Mouse (Mus musculus): ENCODE results near the gene Pphln1. TPM values are rescaled to one million over a fixed set of nuclear protein-coding genes. Genes with fewer than 3 reads are reported as not detected.

Pphln1 gene
- polyA plus RNA-seq, 1 experiment from 2014 or later = 50.2 TPM

GRCm38 (mm10) chr15:93515316-93515715 lies 117.2 kb downstream of the Pphln1 start:
- no peak overlapping the region for H3K4me2 ChIP-seq (replicated peaks; ENCODE audit: low read depth, low read length)
- no peak for ATAC-seq (ENCODE audit: insufficient number of reproducible peaks, insufficient read depth, low FRiP score, low read depth)
- H3K9me3 ChIP-seq (ENCODE audit: control insufficient read depth, low read depth, low read length) = no peaks in the 10 kb centered on the region
- H3K27me3 ChIP-seq (ENCODE audit: control insufficient read depth, insufficient read depth, low read length) = no peaks in the 10 kb centered on the region
- H3K4me3 ChIP-seq (ENCODE audit: low read depth, low read length) = no peak overlapping the region
- 69% methylated on average over 9 of the region's 9 CpGs for WGBS
- H3K9ac ChIP-seq (replicated peaks; ENCODE audit: low read depth, low read length) = no peak overlapping the region
- H3K36me3 ChIP-seq (ENCODE audit: control insufficient read depth, insufficient read depth, low read length) = no peaks in the 10 kb centered on the region; the same call in 1 of the 2 replicates
- H3K4me1 ChIP-seq (ENCODE audit: control insufficient read depth, insufficient read depth, low read length) = peaks cover 25% of the 10 kb centered on the region; the same call in 1 of the 2 replicates
- no peak overlapping the region for H3K27ac ChIP-seq (ENCODE audit: low read length)

GRCm38 (mm10) chr15:93517022-93517565 lies 118.9 kb downstream of the Pphln1 start:
- H3K4me1 ChIP-seq (ENCODE audit: control insufficient read depth, insufficient read depth, low read length) = peaks cover 29% of the 10 kb centered on the region; the same call in 1 of the 2 replicates
- no peaks in the 10 kb centered on the region for H3K9me3 ChIP-seq (ENCODE audit: control insufficient read depth, low read depth, low read length)
- no peak overlapping the region for H3K4me3 ChIP-seq (ENCODE audit: low read depth, low read length)
- H3K4me2 ChIP-seq (replicated peaks; ENCODE audit: low read depth, low read length) = no peak overlapping the region
- no peak overlapping the region; the same call in 1 of the 2 replicates for H3K27ac ChIP-seq (ENCODE audit: low read length)
- WGBS = 79% methylated on average over 11 of the region's 11 CpGs
- no peak overlapping the region for H3K9ac ChIP-seq (replicated peaks; ENCODE audit: low read depth, low read length)
- H3K27me3 ChIP-seq (ENCODE audit: control insufficient read depth, insufficient read depth, low read length) = no peaks in the 10 kb centered on the region
- H3K36me3 ChIP-seq (ENCODE audit: control insufficient read depth, insufficient read depth, low read length) = no peaks in the 10 kb centered on the region
- ATAC-seq (ENCODE audit: insufficient number of reproducible peaks, insufficient read depth, low FRiP score, low read depth) = no peak

- peak overlapping the region; percentile 78 for H3K4me3 ChIP-seq (ENCODE audit: low read depth, low read length)
- no peaks in the 10 kb centered on the region for H3K36me3 ChIP-seq (ENCODE audit: control insufficient read depth, insufficient read depth, low read length)
- peaks cover 23% of the 10 kb centered on the region; the same call in 1 of the 2 replicates for H3K4me1 ChIP-seq (ENCODE audit: control insufficient read depth, insufficient read depth, low read length)
- peak; percentile 38; the same call in 1 of the 2 replicates for ATAC-seq (ENCODE audit: insufficient number of reproducible peaks, insufficient read depth, low FRiP score, low read depth)
- H3K27me3 ChIP-seq (ENCODE audit: control insufficient read depth, insufficient read depth, low read length) = no peaks in the 10 kb centered on the region
- peak overlapping the region; percentile 70; the same call in 1 of the 2 replicates for H3K9ac ChIP-seq (replicated peaks; ENCODE audit: low read depth, low read length)
- no peaks in the 10 kb centered on the region for H3K9me3 ChIP-seq (ENCODE audit: control insufficient read depth, low read depth, low read length)
- WGBS = 2% methylated on average over 23 of the region's 23 CpGs
- H3K4me2 ChIP-seq (replicated peaks; ENCODE audit: low read depth, low read length) = peak overlapping the region; percentile 92
- peak overlapping the region; percentile 89 for H3K27ac ChIP-seq (ENCODE audit: low read length)
Measured at GRCm38 (mm10) chr15:93518143-93518902, 120.2 kb downstream of the Pphln1 start.

- Histone ChIP-seq H3K4me3 (ENCODE audit: low read depth, low read length) (peak overlapping the region; percentile 78), H3K9ac (replicated peaks; ENCODE audit: low read depth, low read length) (peak overlapping the region; percentile 70), H3K9me3 (ENCODE audit: control insufficient read depth, low read depth, low read length) (no peaks in the 10 kb centered on the region), H3K4me1 (ENCODE audit: control insufficient read depth, insufficient read depth, low read length) (peaks cover 18% of the 10 kb centered on the region; the same call in 1 of the 2 replicates), H3K36me3 (ENCODE audit: control insufficient read depth, insufficient read depth, low read length) (no peaks in the 10 kb centered on the region), H3K27ac (ENCODE audit: low read length) (peak overlapping the region; percentile 89), H3K27me3 (ENCODE audit: control insufficient read depth, insufficient read depth, low read length) (no peaks in the 10 kb centered on the region), H3K4me2 (replicated peaks; ENCODE audit: low read depth, low read length) (peak overlapping the region; percentile 92)
- WGBS = under 1% methylated on average over 85 of the region's 85 CpGs
- ATAC-seq (ENCODE audit: insufficient number of reproducible peaks, insufficient read depth, low FRiP score, low read depth) = peak; percentile 81
Measured at GRCm38 (mm10) chr15:93518941-93519835, 121.0 kb downstream of the Pphln1 start.

- peak overlapping the region; percentile 70 for H3K9ac ChIP-seq (replicated peaks; ENCODE audit: low read depth, low read length)
- peak overlapping the region; percentile 89 for H3K27ac ChIP-seq (ENCODE audit: low read length)
- no peaks in the 10 kb centered on the region for H3K36me3 ChIP-seq (ENCODE audit: control insufficient read depth, insufficient read depth, low read length)
- no peaks in the 10 kb centered on the region for H3K9me3 ChIP-seq (ENCODE audit: control insufficient read depth, low read depth, low read length)
- 10% methylated on average over 17 of the region's 17 CpGs for WGBS
- H3K4me2 ChIP-seq (replicated peaks; ENCODE audit: low read depth, low read length) = peak overlapping the region; percentile 92
- H3K4me3 ChIP-seq (ENCODE audit: low read depth, low read length) = peak overlapping the region; percentile 78
- H3K27me3 ChIP-seq (ENCODE audit: control insufficient read depth, insufficient read depth, low read length) = no peaks in the 10 kb centered on the region
- ATAC-seq (ENCODE audit: insufficient number of reproducible peaks, insufficient read depth, low FRiP score, low read depth) = no peak
- H3K4me1 ChIP-seq (ENCODE audit: control insufficient read depth, insufficient read depth, low read length) = peaks cover 18% of the 10 kb centered on the region; the same call in 1 of the 2 replicates
Measured at GRCm38 (mm10) chr15:93519836-93520826, 122.0 kb downstream of the Pphln1 start.

GRCm38 (mm10) chr15:93521088-93521786 lies 123.1 kb downstream of the Pphln1 start:
- no peaks in the 10 kb centered on the region for H3K36me3 ChIP-seq (ENCODE audit: control insufficient read depth, insufficient read depth, low read length)
- H3K4me3 ChIP-seq (ENCODE audit: low read depth, low read length) = no peak overlapping the region
- no peaks in the 10 kb centered on the region for H3K9me3 ChIP-seq (ENCODE audit: control insufficient read depth, low read depth, low read length)
- ATAC-seq (ENCODE audit: insufficient number of reproducible peaks, insufficient read depth, low FRiP score, low read depth) = no peak
- no peak overlapping the region for H3K4me2 ChIP-seq (replicated peaks; ENCODE audit: low read depth, low read length)
- no peak overlapping the region for H3K27ac ChIP-seq (ENCODE audit: low read length)
- H3K27me3 ChIP-seq (ENCODE audit: control insufficient read depth, insufficient read depth, low read length) = no peaks in the 10 kb centered on the region
- WGBS = 58% methylated on average over 11 of the region's 11 CpGs
- peaks cover 18% of the 10 kb centered on the region; the same call in 1 of the 2 replicates for H3K4me1 ChIP-seq (ENCODE audit: control insufficient read depth, insufficient read depth, low read length)
- H3K9ac ChIP-seq (replicated peaks; ENCODE audit: low read depth, low read length) = no peak overlapping the region

- H3K9me3 ChIP-seq (ENCODE audit: control insufficient read depth, low read depth, low read length) = no peaks in the 10 kb centered on the region
- ATAC-seq (ENCODE audit: insufficient number of reproducible peaks, insufficient read depth, low FRiP score, low read depth) = no peak
- no peaks in the 10 kb centered on the region for H3K27me3 ChIP-seq (ENCODE audit: control insufficient read depth, insufficient read depth, low read length)
- no peak overlapping the region for H3K4me2 ChIP-seq (replicated peaks; ENCODE audit: low read depth, low read length)
- 45% methylated on average over 3 of the region's 3 CpGs for WGBS
- H3K9ac ChIP-seq (replicated peaks; ENCODE audit: low read depth, low read length) = no peak overlapping the region
- no peak overlapping the region for H3K4me3 ChIP-seq (ENCODE audit: low read depth, low read length)
- no peak overlapping the region for H3K27ac ChIP-seq (ENCODE audit: low read length)
- no peaks in the 10 kb centered on the region for H3K36me3 ChIP-seq (ENCODE audit: control insufficient read depth, insufficient read depth, low read length)
- peaks cover 18% of the 10 kb centered on the region; the same call in 1 of the 2 replicates for H3K4me1 ChIP-seq (ENCODE audit: control insufficient read depth, insufficient read depth, low read length)
Measured at GRCm38 (mm10) chr15:93521787-93522180, 123.6 kb downstream of the Pphln1 start.
